Mouse (Mus musculus): Measurements from ENCODE around the gene Chchd10. TPM values are rescaled to one million over a fixed set of nuclear protein-coding genes. Genes with fewer than 3 reads are reported as not detected.
"Not testable (repeated sequence)": the region's sequence is repeated elsewhere in the genome, so short reads cannot be mapped to it uniquely, and the experiment has no call there.

Gene Chchd10
- 647 and 682 TPM in 2 replicates for polyA plus RNA-seq (2014; fragmentation: Nextera tagmentation; extraction: Ambion mirVana)

GRCm38 (mm10) chr10:75932891-75933290, at the start of gene Chchd10:
Chchd10 (plus strand) TSS chr10:75933130.
- peak within 1 kb of the TSS; percentile 81 for H3K4me2 ChIP-seq (ENCODE audit: low read length)
- peak within 1 kb of the TSS; percentile 43 to 51; a peak in 3 of 4 replicates for H3K27ac ChIP-seq (replicated peaks in 1 of 2; ENCODE audit: control insufficient read depth in 1 of 2, insufficient read depth in 1 of 2, low read depth in 2 of 2, low read length in 2 of 2)
- no peaks in the 10 kb centered on the region; the same call in 1 of the 2 replicates for H3K36me3 ChIP-seq (ENCODE audit: control insufficient read depth, insufficient read depth, low read length)
- peak within 1 kb of the TSS; percentile 56 to 81 for H3K4me3 ChIP-seq (ENCODE audit: control insufficient read depth in 1 of 2, insufficient read depth in 1 of 2, low read depth in 1 of 2, low read length in 2 of 2)
- H3K9ac ChIP-seq (ENCODE audit: low read length), result peak within 1 kb of the TSS; percentile 77
- H3K27me3 ChIP-seq (ENCODE audit: control insufficient read depth, insufficient read depth, low read length), result peaks cover 11% of the 10 kb centered on the region
- WGBS, result 48% methylated on average over 6 of the region's 6 CpGs
- peaks cover 31 to 34% of the 10 kb centered on the region in 2 experiments for H3K4me1 ChIP-seq (ENCODE audit: control insufficient read depth in 2 of 2, insufficient read depth in 2 of 2, low read length in 2 of 2)
- no peak for ATAC-seq (ENCODE audit: insufficient number of reproducible peaks, insufficient read depth, low FRiP score, low read depth)
- no peaks in the 10 kb centered on the region for H3K9me3 ChIP-seq (ENCODE audit: control insufficient read depth, low read length)

GRCm38 (mm10) chr10:75883232-75883552, 49.7 kb upstream of the Chchd10 start:
- 0 out of 2 replicates have a peak overlapping the region, but pooled peaks have one; percentile 12 for H3K9ac ChIP-seq (ENCODE audit: low read length)
- no peaks in the 10 kb centered on the region for H3K36me3 ChIP-seq (ENCODE audit: control insufficient read depth, insufficient read depth, low read length)
- H3K27ac ChIP-seq (replicated peaks in 1 of 2; ENCODE audit: control insufficient read depth in 1 of 2, insufficient read depth in 1 of 2, low read depth in 2 of 2, low read length in 2 of 2), result no peak overlapping the region
- peaks cover 0 to 2% of the 10 kb centered on the region in 2 experiments; a peak in 1 of 4 replicates for H3K4me1 ChIP-seq (ENCODE audit: control insufficient read depth in 2 of 2, insufficient read depth in 2 of 2, low read length in 2 of 2)
- WGBS, result 1% methylated on average over 10 of the region's 10 CpGs
- no peaks in the 10 kb centered on the region for H3K9me3 ChIP-seq (ENCODE audit: control insufficient read depth, low read length)
- H3K4me2 ChIP-seq (ENCODE audit: low read length), result peak overlapping the region; percentile 33
- H3K4me3 ChIP-seq (ENCODE audit: control insufficient read depth in 1 of 2, insufficient read depth in 1 of 2, low read depth in 1 of 2, low read length in 2 of 2), result no peak overlapping the region; a peak in 1 of 4 replicates
- ATAC-seq (ENCODE audit: insufficient number of reproducible peaks, insufficient read depth, low FRiP score, low read depth), result no peak; the same call in 1 of the 2 replicates
- H3K27me3 ChIP-seq (ENCODE audit: control insufficient read depth, insufficient read depth, low read length), result no peaks in the 10 kb centered on the region

- Histone ChIP-seq H3K27ac (replicated peaks in 1 of 2; ENCODE audit: control insufficient read depth in 1 of 2, insufficient read depth in 1 of 2, low read depth in 2 of 2, low read length in 2 of 2) (no peak overlapping the region), H3K4me1 (ENCODE audit: control insufficient read depth in 2 of 2, insufficient read depth in 2 of 2, low read length in 2 of 2) (peaks cover 0 to 5% of the 10 kb centered on the region in 2 experiments; a peak in 1 of 4 replicates), H3K4me2 (ENCODE audit: low read length) (no peak overlapping the region), H3K27me3 (ENCODE audit: control insufficient read depth, insufficient read depth, low read length) (no peaks in the 10 kb centered on the region), H3K9ac (ENCODE audit: low read length) (no peak overlapping the region), H3K9me3 (ENCODE audit: control insufficient read depth, low read length) (no peaks in the 10 kb centered on the region), H3K4me3 (ENCODE audit: control insufficient read depth in 1 of 2, insufficient read depth in 1 of 2, low read depth in 1 of 2, low read length in 2 of 2) (no peak overlapping the region), H3K36me3 (ENCODE audit: control insufficient read depth, insufficient read depth, low read length) (no peaks in the 10 kb centered on the region)
- no peak for ATAC-seq (ENCODE audit: insufficient number of reproducible peaks, insufficient read depth, low FRiP score, low read depth)
- WGBS, result 93% methylated on average over 8 of the region's 8 CpGs
These were observed 48.2 kb upstream of the Chchd10 start for GRCm38 (mm10) chr10:75884742-75885141.

GRCm38 (mm10) chr10:75887504-75887903, 45.4 kb upstream of the Chchd10 start:
- H3K27ac ChIP-seq (replicated peaks in 1 of 2; ENCODE audit: control insufficient read depth in 1 of 2, insufficient read depth in 1 of 2, low read depth in 2 of 2, low read length in 2 of 2); H3K4me1 ChIP-seq (ENCODE audit: control insufficient read depth in 2 of 2, insufficient read depth in 2 of 2, low read length in 2 of 2); ATAC-seq (ENCODE audit: insufficient number of reproducible peaks, insufficient read depth, low FRiP score, low read depth); H3K27me3 ChIP-seq (ENCODE audit: control insufficient read depth, insufficient read depth, low read length); H3K9ac ChIP-seq (ENCODE audit: low read length); H3K4me2 ChIP-seq (ENCODE audit: low read length); H3K9me3 ChIP-seq (ENCODE audit: control insufficient read depth, low read length); H3K4me3 ChIP-seq (ENCODE audit: control insufficient read depth in 1 of 2, insufficient read depth in 1 of 2, low read depth in 1 of 2, low read length in 2 of 2); H3K36me3 ChIP-seq (ENCODE audit: control insufficient read depth, insufficient read depth, low read length): not testable (repeated sequence)
- 77% methylated on average over 5 of the region's 5 CpGs for WGBS

- Histone ChIP-seq H3K27ac (replicated peaks in 1 of 2; ENCODE audit: control insufficient read depth in 1 of 2, insufficient read depth in 1 of 2, low read depth in 2 of 2, low read length in 2 of 2) (no peak overlapping the region), H3K9me3 (ENCODE audit: control insufficient read depth, low read length) (no peaks in the 10 kb centered on the region), H3K27me3 (ENCODE audit: control insufficient read depth, insufficient read depth, low read length) (no peaks in the 10 kb centered on the region), H3K4me3 (ENCODE audit: control insufficient read depth in 1 of 2, insufficient read depth in 1 of 2, low read depth in 1 of 2, low read length in 2 of 2) (no peak overlapping the region), H3K36me3 (ENCODE audit: control insufficient read depth, insufficient read depth, low read length) (peaks cover 9% of the 10 kb centered on the region; the same call in 1 of the 2 replicates), H3K4me2 (ENCODE audit: low read length) (no peak overlapping the region), H3K4me1 (ENCODE audit: control insufficient read depth in 2 of 2, insufficient read depth in 2 of 2, low read length in 2 of 2) (peaks cover 5 to 6% of the 10 kb centered on the region in 2 experiments; a peak in 3 of 4 replicates), H3K9ac (ENCODE audit: low read length) (no peak overlapping the region)
- 42% methylated on average over 8 of the region's 8 CpGs for WGBS
- no peak for ATAC-seq (ENCODE audit: insufficient number of reproducible peaks, insufficient read depth, low FRiP score, low read depth)
These were observed 43.4 kb upstream of the Chchd10 start for GRCm38 (mm10) chr10:75889406-75890153.

GRCm38 (mm10) chr10:75893089-75893750, 39.7 kb upstream of the Chchd10 start, which contains the start of gene Derl3:
Derl3 (plus strand) TSS chr10:75893413.
- peak; percentile 95 for ATAC-seq (ENCODE audit: insufficient number of reproducible peaks, insufficient read depth, low FRiP score, low read depth)
- H3K27ac ChIP-seq (replicated peaks in 1 of 2; ENCODE audit: control insufficient read depth in 1 of 2, insufficient read depth in 1 of 2, low read depth in 2 of 2, low read length in 2 of 2), result no peak within 1 kb of the TSS

GRCm38 (mm10) chr10:75894601-75895000, 38.3 kb upstream of the Chchd10 start:
- no peak overlapping the region for H3K4me3 ChIP-seq (ENCODE audit: control insufficient read depth in 1 of 2, insufficient read depth in 1 of 2, low read depth in 1 of 2, low read length in 2 of 2)
- H3K27me3 ChIP-seq (ENCODE audit: control insufficient read depth, insufficient read depth, low read length), result no peaks in the 10 kb centered on the region
- H3K4me2 ChIP-seq (ENCODE audit: low read length), result no peak overlapping the region
- no peaks in the 10 kb centered on the region for H3K9me3 ChIP-seq (ENCODE audit: control insufficient read depth, low read length)
- H3K27ac ChIP-seq (replicated peaks in 1 of 2; ENCODE audit: control insufficient read depth in 1 of 2, insufficient read depth in 1 of 2, low read depth in 2 of 2, low read length in 2 of 2), result no peak overlapping the region
- no peak for ATAC-seq (ENCODE audit: insufficient number of reproducible peaks, insufficient read depth, low FRiP score, low read depth)
- WGBS, result 70% methylated on average over 6 of the region's 6 CpGs
- H3K4me1 ChIP-seq (ENCODE audit: control insufficient read depth in 2 of 2, insufficient read depth in 2 of 2, low read length in 2 of 2), result peaks cover 14 to 27% of the 10 kb centered on the region in 2 experiments
- no peak overlapping the region for H3K9ac ChIP-seq (ENCODE audit: low read length)
- peaks cover 49% of the 10 kb centered on the region for H3K36me3 ChIP-seq (ENCODE audit: control insufficient read depth, insufficient read depth, low read length)

More at GRCm38 (mm10) chr10:75893089-75893750, 39.7 kb upstream of the Chchd10 start, which contains the start of gene Derl3:
- 2% methylated on average over 44 of the region's 51 CpGs for WGBS
- H3K4me3 ChIP-seq (ENCODE audit: control insufficient read depth in 1 of 2, insufficient read depth in 1 of 2, low read depth in 1 of 2, low read length in 2 of 2), result peak within 1 kb of the TSS; percentile 38 to 44
- H3K27me3 ChIP-seq (ENCODE audit: control insufficient read depth, insufficient read depth, low read length), result no peaks in the 10 kb centered on the region
- peaks cover 8 to 13% of the 10 kb centered on the region in 2 experiments; a peak in 3 of 4 replicates for H3K4me1 ChIP-seq (ENCODE audit: control insufficient read depth in 2 of 2, insufficient read depth in 2 of 2, low read length in 2 of 2)
- peak within 1 kb of the TSS; percentile 62 for H3K9ac ChIP-seq (ENCODE audit: low read length)
- H3K36me3 ChIP-seq (ENCODE audit: control insufficient read depth, insufficient read depth, low read length), result peaks cover 42% of the 10 kb centered on the region
- H3K9me3 ChIP-seq (ENCODE audit: control insufficient read depth, low read length), result no peaks in the 10 kb centered on the region
- H3K4me2 ChIP-seq (ENCODE audit: low read length), result peak within 1 kb of the TSS; percentile 88

Data from heart, embryonic 14.5 days (tissue).